Mouse (Mus musculus) ES-Bruce4 (cell line): ENCODE data around the gene H2-Ab1.

Experiments
- CTCF ChIP-seq: IDR thresholded peaks from one replicate; pipeline ENCODE4 v1.8.1; 2011; ENCODE audit warnings: low read depth, low read length
- POLR2A ChIP-seq: IDR thresholded peaks from one replicate; pipeline ENCODE4 v1.8.1; 2011; ENCODE audit warnings: low read length; ENCODE audit not compliant: insufficient read depth

DNA sequence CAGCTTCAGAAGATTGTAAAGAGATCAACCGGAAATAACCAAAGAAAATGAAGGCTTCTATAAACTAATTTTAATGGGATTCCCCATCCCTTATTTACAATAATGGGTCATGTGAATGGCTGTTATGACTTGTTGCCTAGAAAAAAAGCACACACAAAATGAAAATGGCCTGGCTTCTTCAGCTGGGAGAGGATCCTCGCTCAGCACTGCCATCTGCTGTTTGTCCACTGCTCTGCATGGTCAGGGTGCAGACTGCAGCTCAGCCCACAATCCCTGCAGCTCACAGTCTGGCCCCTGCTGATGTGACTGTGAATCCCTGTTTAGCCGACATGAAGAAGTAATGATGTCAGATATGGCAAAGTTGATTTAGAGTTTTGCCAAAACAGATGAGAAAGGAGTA, 55.9 kb downstream of the H2-Ab1 start:
- TF ChIP-seq POLR2A (no peak), CTCF (peak; percentile 96)
